Comparison of ENCODE assay signal across 9 mouse cellular contexts in genomic region chr10:129026018-129026662, GRCm38 (mm10). TPM values are rescaled to one million over a fixed set of nuclear protein-coding genes. Genes with fewer than 3 reads are reported as not detected.
A peak's percentile ranks its signal among the peaks of the same experiment; 100 is the strongest.
DNase-seq lines count a peak whose midpoint lies in the region; ATAC-seq and TF ChIP-seq lines count a peak whose summit lies in the region.
"Had no signal": no experiment of that assay in that cellular context is flagged by ENCODE, and none has a peak within 500 bp of the region (broad histone marks: within the 10 kb centered on the region; RNA-seq: fewer than 3 reads in every experiment).

No protein-coding gene starts in this region.

- no peaks in the 10 kb centered on the region for H3K27me3 ChIP-seq in kidney, embryonic 15.5 days
- H3K27me3 ChIP-seq in heart, embryonic 11.5 days (ENCODE audit: control insufficient read depth, insufficient read depth, low read length), result no peaks in the 10 kb centered on the region

- TF ChIP-seq POLR2A in lung, adult 2 months (IDR thresholded peaks at IDR 0.05; ENCODE audit: borderline replicate concordance, extremely low read depth, low read depth, low read length), result no peak

- H3K4me3 ChIP-seq in kidney, embryonic 15.5 days (replicated peaks), result no peak overlapping the region
- H3K4me3 ChIP-seq in lung, adult 2 months (replicated peaks; ENCODE audit: extremely low read depth, low read depth, low read length), result no peak overlapping the region
- no peak overlapping the region for H3K4me3 ChIP-seq in heart, embryonic 11.5 days (ENCODE audit: low read depth, low read length)

- H3K4me2 ChIP-seq in kidney, embryonic 15.5 days, result no peak overlapping the region
- H3K4me2 ChIP-seq in heart, embryonic 11.5 days, result no peak overlapping the region

- TF ChIP-seq CTCF in lung, adult 2 months (IDR thresholded peaks at IDR 0.05; ENCODE audit: insufficient read depth, low read length), result peak; percentile 13; the same call in 1 of the 2 replicates

- peak; percentile 8 to 57 for DNase-seq in spleen, postnatal 10 days (ENCODE audit: low spot score in 2 of 2)
- DNase-seq in spleen, postnatal 36 days (ENCODE audit: low spot score in 2 of 2), result no peak
- DNase-seq in ZHBTc4 (ENCODE audit: low read depth, low spot score), result peak; percentile 68
- peak; percentile 9 for DNase-seq in lung, adult 2 months
- DNase-seq in retina, postnatal 1 day, result peak; percentile 69

- no peak overlapping the region for H3K9ac ChIP-seq in kidney, embryonic 15.5 days
- H3K9ac ChIP-seq in heart, embryonic 11.5 days (ENCODE audit: low read depth, low read length), result no peak overlapping the region

- H3K27ac ChIP-seq in kidney, embryonic 15.5 days, result no peak overlapping the region
- no peak overlapping the region for H3K27ac ChIP-seq in heart, embryonic 11.5 days (ENCODE audit: low read depth, low read length)

- 59% methylated on average over 3 of the region's 3 CpGs for WGBS in kidney, embryonic 15.5 days
- WGBS in lung, adult 2 months, result 59% methylated on average over 3 of the region's 3 CpGs
- 55% methylated on average over 3 of the region's 3 CpGs for WGBS in heart, embryonic 11.5 days (ENCODE audit: insufficient replicate concordance)

- peak; percentile 60 for ATAC-seq in erythroblast, adult 5-6 weeks (replicated peaks; ENCODE audit: low FRiP score, poor library complexity, severe bottlenecking)
- ATAC-seq in kidney, embryonic 15.5 days (replicated peaks; ENCODE audit: low FRiP score), result peak; percentile 73; the same call in 1 of the 2 replicates
- no peak for ATAC-seq in heart, embryonic 11.5 days (replicated peaks; ENCODE audit: insufficient number of reproducible peaks, low FRiP score, low TSS enrichment)

- H3K9me3 ChIP-seq in kidney, embryonic 15.5 days (replicated peaks), result no peaks in the 10 kb centered on the region
- H3K9me3 ChIP-seq in heart, embryonic 11.5 days (replicated peaks; ENCODE audit: control insufficient read depth, low read length), result no peaks in the 10 kb centered on the region

- no peaks in the 10 kb centered on the region for H3K4me1 ChIP-seq in kidney, embryonic 15.5 days
- no peaks in the 10 kb centered on the region for H3K4me1 ChIP-seq in lung, adult 2 months (ENCODE audit: control insufficient read depth, insufficient read depth, low read length)
- no peaks in the 10 kb centered on the region for H3K4me1 ChIP-seq in heart, embryonic 11.5 days (ENCODE audit: control insufficient read depth, insufficient read depth, low read length)

- H3K36me3 ChIP-seq in kidney, embryonic 15.5 days, result no peaks in the 10 kb centered on the region
- H3K36me3 ChIP-seq in heart, embryonic 11.5 days (ENCODE audit: control insufficient read depth, insufficient read depth, low read length), result no peaks in the 10 kb centered on the region

RNA-seq across cellular contexts. Expression of gene Olfr764-ps1, which starts 13.6 kb away (rescaled TPM):
- total RNA-seq in erythroblast, adult 5-6 weeks (2015; ENCODE audit: low replicate concordance), result not detected in 2 replicates
- total RNA-seq in erythroblast, adult 5-6 weeks (2017; ENCODE audit: low replicate concordance), result not detected in 2 replicates
- not detected in 2 replicates for polyA plus RNA-seq in kidney, embryonic 15.5 days (2015; fragmentation: Nextera tagmentation; extraction: Ambion mirVana)
- not detected in 2 replicates for polyA plus RNA-seq in lung, adult 2 months (2012; rRNA removed)
- polyA plus RNA-seq in heart, embryonic 11.5 days (2014; fragmentation: Nextera tagmentation; extraction: Ambion mirVana), result not detected in 2 replicates
- total RNA-seq: heart, adult 18-20 months had no signal

RNA-seq across cellular contexts. Expression of gene Olfr763, which starts 15.5 kb away (rescaled TPM):
- total RNA-seq in erythroblast, adult 5-6 weeks (2015; ENCODE audit: low replicate concordance), result not detected in 2 replicates
- not detected in 2 replicates for total RNA-seq in erythroblast, adult 5-6 weeks (2017; ENCODE audit: low replicate concordance)
- not detected in 2 replicates for polyA plus RNA-seq in kidney, embryonic 15.5 days (2015; fragmentation: Nextera tagmentation; extraction: Ambion mirVana)
- polyA plus RNA-seq in lung, adult 2 months (2012; rRNA removed), result not detected in 2 replicates
- not detected in 2 replicates for polyA plus RNA-seq in heart, embryonic 11.5 days (2014; fragmentation: Nextera tagmentation; extraction: Ambion mirVana)
- total RNA-seq: heart, adult 18-20 months had no signal

RNA-seq across cellular contexts. Expression of gene Olfr765, which starts 23.7 kb away (rescaled TPM):
- total RNA-seq in erythroblast, adult 5-6 weeks (2015; ENCODE audit: low replicate concordance), result not detected in 2 replicates
- not detected in 2 replicates for total RNA-seq in erythroblast, adult 5-6 weeks (2017; ENCODE audit: low replicate concordance)
- not detected in 2 replicates for polyA plus RNA-seq in kidney, embryonic 15.5 days (2015; fragmentation: Nextera tagmentation; extraction: Ambion mirVana)
- polyA plus RNA-seq in lung, adult 2 months (2012; rRNA removed), result not detected in 2 replicates
- polyA plus RNA-seq in heart, embryonic 11.5 days (2014; fragmentation: Nextera tagmentation; extraction: Ambion mirVana), result not detected in 2 replicates
- total RNA-seq: heart, adult 18-20 months had no signal

RNA-seq across cellular contexts. Expression of gene Olfr9, which starts 36.9 kb away (rescaled TPM):
- total RNA-seq in erythroblast, adult 5-6 weeks (2015; ENCODE audit: low replicate concordance), result not detected in 2 replicates
- total RNA-seq in erythroblast, adult 5-6 weeks (2017; ENCODE audit: low replicate concordance), result not detected in 2 replicates
- not detected in 2 replicates for polyA plus RNA-seq in kidney, embryonic 15.5 days (2015; fragmentation: Nextera tagmentation; extraction: Ambion mirVana)
- polyA plus RNA-seq in lung, adult 2 months (2012; rRNA removed), result not detected in 2 replicates
- not detected in 2 replicates for polyA plus RNA-seq in heart, embryonic 11.5 days (2014; fragmentation: Nextera tagmentation; extraction: Ambion mirVana)
- total RNA-seq: heart, adult 18-20 months had no signal

RNA-seq across cellular contexts. Expression of gene Olfr766-ps1, which starts 42.6 kb away (rescaled TPM):
- not detected in 2 replicates for total RNA-seq in erythroblast, adult 5-6 weeks (2015; ENCODE audit: low replicate concordance)
- not detected in 2 replicates for total RNA-seq in erythroblast, adult 5-6 weeks (2017; ENCODE audit: low replicate concordance)
- not detected in 2 replicates for polyA plus RNA-seq in kidney, embryonic 15.5 days (2015; fragmentation: Nextera tagmentation; extraction: Ambion mirVana)
- not detected in 2 replicates for polyA plus RNA-seq in lung, adult 2 months (2012; rRNA removed)
- not detected in 2 replicates for polyA plus RNA-seq in heart, embryonic 11.5 days (2014; fragmentation: Nextera tagmentation; extraction: Ambion mirVana)
- total RNA-seq: heart, adult 18-20 months had no signal

Comparison
In these comparisons a context has a peak if more than half of its experiments do, and no peak if none do; other contexts are left out.
1. DNase-seq: peak in spleen, postnatal 10 days (2 of 2), ZHBTc4 (single experiment), lung, adult 2 months (single experiment) and retina, postnatal 1 day (single experiment); none in spleen, postnatal 36 days (0 of 2).